Mouse (Mus musculus): ENCODE results near the gene Rasgef1c.

DNA sequence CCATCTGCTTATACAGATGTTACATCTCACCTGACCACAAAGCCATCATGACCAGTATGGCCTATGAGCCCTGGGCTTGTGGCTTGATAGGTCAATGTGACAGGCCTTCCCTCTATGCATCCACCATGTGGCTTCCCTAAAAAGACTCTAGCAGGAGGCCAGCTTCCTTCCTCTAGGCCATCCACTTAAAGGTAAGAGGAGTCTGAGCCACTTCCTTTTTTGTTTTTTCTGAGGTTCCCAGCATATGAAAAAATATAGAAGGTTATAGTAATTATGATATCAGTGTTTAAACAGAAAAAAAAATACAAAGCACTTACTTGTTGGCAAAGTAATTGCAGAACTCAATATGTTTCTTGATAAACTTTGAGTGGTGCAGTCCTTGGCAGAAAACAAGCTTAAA lies 117.2 kb downstream of the Rasgef1c start:
- TF ChIP-seq EP300 (IDR thresholded peaks at IDR 0.05) = no peak
- no peak for TF ChIP-seq CTCF (IDR thresholded peaks at IDR 0.05)
